Mouse (Mus musculus): ENCODE data around the gene Txndc8.

The Txndc8 gene

DNA sequence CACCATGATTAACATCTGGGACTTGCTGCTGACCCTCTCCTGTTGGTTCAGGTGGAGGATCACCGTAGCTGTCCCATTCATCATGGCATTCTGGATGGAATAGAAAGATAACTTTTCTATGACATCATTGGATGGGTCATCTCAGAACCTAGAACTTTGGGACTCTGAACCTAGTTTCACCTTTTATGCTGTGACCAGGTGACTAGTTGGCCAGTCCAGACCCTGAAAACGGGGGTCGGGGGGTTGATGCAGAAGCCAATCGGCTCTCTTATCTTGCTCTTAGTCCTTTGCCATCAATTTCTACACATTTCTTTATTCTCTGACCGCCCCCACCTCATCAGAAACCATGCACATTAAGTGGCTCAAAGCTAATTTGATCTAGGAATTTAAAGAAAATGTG, at the start of gene Txndc8:
Txndc8 (minus strand) TSS at position 101 of the 400 bp plus-strand sequence.
- DNase-seq, result no peak

DNA sequence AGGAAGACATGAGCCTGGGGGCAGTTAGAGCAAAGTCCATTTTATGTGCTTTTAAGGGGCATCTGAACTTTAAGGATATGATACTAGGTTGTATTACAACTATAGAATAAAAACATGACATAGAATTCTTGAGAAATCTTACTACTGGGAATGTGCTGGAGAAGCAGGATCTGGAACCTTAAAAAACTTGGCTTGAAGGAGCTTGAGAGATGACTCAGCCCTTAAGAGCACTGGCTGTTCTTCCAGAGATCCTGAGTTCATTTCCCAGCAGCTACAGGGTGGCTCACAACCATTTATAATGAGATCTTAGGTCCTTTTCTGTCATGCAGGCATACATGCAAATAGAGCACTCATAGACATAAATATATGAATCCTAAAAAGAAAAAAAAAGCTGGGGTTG, 46.7 kb upstream of the Txndc8 start:
- no peak for DNase-seq

DNA sequence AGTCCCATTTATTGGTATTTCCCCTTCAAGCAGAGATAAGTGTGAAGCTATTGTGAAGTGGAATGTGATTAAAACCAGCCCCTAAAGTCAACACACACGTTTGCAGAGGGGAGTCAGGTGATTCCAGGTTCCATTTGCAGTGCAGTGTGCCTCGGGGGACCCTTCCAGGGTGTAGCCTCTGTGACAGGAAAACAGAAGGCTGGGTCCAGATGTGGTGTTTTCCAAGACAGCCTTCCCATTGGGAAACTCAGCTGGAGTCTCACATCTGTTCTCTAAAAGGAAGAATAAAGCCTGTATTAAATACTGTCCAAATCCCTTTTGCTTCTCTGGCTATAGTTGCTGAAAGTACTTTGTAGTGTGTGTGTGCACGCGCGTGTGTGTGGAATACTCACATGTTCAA, 45.5 kb upstream of the Txndc8 start:
- no peak for DNase-seq

DNA sequence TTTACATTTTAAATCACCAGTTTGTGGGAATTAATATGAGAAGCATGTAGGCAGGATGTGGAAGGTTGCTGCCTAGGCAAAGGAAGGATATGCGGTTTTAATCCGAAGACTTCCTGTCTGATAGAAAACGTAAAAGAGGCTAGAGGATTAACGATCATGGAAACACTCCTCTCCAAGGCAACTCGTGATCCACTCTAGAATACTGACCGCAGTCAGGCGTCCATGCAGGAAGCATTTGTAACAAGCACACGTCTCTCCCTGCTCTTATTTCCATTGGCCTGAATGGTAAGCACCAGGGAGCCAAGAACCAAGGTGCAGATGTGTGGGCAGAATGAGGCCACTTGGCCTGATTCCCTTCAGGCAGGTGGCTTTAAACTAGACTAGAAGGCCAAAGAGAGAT, 41.8 kb upstream of the Txndc8 start:
- DNase-seq, result no peak

DNA sequence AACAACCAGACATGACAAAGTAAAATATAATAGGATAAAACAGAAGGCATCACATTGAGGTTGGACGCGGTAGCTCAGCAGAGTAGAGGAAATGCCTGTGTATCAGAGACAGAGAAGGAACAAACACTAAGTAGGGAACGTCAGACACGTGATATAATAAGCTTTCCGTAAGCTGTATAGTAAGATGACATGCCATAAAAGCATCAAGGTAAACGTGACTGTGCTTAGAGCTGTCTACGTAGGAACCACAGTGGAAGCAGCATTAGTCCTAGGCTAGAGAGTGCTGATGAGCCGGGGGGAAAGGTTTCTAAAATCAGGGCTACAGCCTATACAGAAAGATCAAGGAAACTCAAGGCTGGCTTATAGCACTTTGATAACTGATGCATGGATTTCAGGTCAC, 41.4 kb upstream of the Txndc8 start:
- DNase-seq, result no peak

DNA sequence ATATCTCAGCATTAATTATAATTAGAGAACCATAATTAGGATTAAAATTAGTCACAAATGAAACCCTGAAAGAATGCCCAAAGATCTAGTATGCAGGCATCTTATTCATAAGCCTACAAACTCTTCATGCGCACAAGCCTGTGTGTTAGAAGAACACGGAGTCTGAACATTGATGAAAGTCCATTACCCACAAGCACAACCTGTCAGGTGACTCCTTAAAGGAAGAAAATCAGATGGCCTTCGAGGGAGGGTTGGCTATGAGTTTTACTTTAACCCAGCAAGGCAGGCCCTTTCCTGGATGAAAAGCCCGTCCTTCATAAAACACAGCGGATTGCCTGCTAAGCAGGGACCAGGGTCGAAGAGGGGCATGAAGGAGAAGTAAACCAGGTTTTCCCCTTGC, 35.9 kb upstream of the Txndc8 start:
- no peak for DNase-seq

DNA sequence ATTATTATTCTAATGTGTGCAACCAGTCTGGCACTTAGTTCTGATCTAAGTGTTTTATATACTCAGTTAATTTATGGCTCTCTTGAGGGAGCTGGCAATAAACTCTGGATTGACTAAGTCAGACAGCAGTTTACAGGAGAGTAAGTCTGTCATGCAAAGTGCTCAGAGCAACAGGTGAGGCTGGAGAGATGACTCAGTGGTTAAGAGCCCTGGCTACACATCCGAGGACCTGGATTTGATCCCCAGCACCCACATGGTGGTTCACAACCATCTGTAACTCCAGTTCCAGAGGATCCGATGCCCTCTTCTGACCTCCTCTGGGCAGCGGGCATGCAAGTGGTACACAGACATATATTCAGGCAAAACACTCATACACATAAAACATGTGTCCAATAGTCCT, 35.4 kb upstream of the Txndc8 start:
- no peak for DNase-seq

DNA sequence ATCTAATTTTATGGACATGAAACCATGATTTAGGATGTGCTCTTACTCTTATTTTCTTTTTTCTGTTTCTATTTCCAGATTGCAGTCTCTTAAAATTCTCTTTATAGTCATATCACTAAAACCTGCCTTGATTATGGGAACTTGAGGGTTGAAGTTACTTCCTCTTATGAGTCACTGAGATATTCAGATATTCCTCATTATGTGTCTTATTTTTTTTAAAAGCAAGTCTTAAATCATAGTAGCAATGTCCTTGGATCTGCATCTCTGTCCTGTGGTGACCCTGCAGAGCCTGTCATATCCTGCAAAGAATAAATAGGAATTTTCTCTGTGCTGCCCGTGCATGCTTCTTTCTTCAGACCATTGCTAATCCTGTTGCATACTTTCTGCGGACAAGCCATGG, 31.2 kb upstream of the Txndc8 start:
- no peak for DNase-seq

DNA sequence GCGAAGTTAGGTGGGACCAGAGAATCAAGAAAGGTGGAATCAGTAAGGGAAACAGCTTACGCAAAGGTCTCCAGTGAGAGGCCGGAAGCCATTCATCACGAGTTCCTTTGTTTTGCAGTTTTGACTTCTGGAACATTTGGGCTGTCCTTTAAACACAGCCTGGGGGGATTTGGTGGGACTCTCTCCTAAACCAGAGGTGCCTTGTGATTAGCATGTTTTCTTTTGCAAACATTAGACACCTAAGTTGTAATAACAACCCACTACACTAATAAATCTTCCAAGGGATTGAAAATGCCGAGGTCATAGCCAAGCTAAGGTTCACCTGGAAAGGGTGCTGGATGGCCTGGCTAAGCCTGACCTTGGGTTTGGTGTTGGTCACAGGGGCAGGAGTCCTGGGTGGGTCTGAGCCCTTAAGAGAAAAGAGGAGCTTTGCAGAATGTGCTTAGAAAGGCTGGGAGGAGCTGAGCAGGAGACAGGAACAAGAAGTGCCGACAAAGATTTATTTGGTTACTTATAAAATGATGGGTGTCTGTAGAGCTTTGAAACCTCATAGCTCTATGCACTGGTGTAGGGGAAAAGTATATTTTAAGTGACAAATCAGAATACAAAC, 28.3 kb upstream of the Txndc8 start:
- no peak for DNase-seq

DNA sequence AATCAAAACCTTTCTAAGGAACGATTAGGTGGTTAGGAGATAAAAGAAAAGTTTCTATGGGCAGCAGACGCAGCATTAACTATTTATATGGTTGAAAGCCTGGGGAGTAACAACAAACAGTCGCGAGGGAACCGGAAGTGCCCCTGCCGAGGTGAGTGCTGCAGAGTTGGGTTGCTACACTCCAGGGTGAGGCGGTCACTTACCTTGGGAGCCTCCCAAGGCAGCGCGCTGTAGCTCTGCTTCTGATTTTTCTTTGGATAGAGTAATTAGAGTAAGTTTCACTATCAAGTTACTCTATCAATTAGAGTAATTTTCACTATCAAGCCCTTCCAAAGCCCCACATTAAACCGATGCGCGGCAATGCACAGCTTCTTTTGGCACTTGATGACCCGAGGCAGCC, 25.7 kb upstream of the Txndc8 start:
- peak; percentile 21 for DNase-seq

DNA sequence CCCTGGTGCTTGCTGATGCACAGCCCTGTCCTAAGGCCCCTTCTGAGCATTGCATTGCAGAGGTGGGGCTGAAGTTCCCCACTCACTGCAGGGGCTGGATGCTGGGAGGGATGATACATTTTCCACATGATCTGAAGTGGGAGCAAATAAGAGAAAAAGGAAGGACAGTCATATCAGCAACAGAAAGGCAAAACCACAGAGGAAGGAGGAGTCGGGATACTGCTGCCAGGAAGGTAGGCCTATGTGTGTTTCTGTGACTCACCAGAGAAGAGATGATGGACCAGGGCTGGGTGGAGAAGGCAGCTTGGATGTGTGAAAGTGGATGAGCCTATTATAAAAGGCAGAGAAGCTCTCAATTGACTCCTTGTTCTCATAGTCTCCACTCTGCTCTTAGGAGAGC, 23.8 kb upstream of the Txndc8 start:
- no peak for DNase-seq

DNA sequence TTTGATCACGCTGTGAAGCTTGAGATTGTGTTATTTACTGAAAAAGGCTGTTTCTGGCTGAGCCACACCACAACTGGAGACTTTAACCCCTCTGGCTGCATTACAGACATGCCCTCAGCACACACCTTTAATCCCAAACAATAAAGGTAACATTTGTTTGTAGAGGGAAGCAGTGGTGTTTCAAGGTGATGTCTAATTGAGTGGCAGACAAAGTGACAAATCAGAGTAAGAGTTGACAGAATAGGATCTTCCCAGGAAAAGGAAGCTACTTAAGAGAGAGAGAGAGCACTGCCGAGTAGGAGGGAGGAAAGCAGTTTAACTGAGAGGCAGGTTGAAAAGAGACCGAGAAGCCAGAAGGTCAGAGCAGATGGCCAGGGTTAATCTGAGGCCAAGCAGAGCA, 5.4 kb downstream of the Txndc8 start:
- DNase-seq, result no peak

DNA sequence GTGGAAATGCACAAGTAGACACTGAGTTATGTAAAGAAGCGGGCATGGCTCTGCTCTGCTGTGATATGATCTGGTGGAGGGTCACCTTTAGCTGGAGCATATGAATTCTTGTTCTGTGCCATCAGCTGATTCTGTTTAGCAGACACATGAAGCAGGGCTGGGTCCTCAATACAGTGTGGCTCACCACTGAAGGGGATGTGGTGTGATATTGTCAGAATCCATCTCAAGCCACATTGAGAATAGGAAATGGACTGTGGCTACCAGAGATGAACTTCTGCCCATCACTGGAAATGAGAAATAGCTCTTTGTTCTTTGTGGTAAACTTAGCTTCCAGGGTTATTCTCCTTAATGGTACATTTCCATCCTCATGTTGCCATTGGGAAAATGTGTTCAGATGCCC, 17.5 kb downstream of the Txndc8 start:
- DNase-seq, result no peak

DNA sequence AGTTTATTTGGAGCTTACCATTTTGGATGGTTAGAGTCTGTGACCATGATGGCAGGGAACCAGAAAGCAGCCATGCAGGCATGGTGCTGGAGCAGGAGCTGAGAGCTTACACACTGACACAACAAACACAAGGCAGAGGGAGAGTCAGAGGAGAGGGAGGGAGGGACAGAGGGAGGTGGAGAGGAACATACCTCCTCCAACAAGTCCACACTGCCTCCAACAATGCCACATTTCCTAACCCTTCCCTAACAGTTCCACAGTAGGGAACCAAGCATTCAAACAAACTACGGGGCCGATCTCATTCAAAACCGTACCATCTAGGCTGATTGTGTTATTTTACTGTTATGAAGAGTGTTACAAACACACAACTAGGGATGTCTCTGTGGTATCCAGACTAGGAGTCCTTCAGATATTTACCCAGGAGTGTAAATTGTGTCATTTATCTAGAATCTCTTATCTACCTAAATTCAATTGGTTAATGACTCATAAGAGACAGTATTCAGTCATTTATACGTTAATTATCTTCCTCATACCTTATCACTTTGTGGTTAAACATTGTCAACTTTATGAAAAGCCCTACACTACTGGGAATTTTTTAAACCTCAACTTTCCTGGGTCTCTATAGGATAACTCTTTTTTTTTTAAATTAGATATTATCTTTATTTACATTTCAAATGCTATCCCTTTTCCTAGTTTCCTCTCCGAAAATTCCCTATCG, 34.4 kb downstream of the Txndc8 start:
- DNase-seq, result no peak

DNA sequence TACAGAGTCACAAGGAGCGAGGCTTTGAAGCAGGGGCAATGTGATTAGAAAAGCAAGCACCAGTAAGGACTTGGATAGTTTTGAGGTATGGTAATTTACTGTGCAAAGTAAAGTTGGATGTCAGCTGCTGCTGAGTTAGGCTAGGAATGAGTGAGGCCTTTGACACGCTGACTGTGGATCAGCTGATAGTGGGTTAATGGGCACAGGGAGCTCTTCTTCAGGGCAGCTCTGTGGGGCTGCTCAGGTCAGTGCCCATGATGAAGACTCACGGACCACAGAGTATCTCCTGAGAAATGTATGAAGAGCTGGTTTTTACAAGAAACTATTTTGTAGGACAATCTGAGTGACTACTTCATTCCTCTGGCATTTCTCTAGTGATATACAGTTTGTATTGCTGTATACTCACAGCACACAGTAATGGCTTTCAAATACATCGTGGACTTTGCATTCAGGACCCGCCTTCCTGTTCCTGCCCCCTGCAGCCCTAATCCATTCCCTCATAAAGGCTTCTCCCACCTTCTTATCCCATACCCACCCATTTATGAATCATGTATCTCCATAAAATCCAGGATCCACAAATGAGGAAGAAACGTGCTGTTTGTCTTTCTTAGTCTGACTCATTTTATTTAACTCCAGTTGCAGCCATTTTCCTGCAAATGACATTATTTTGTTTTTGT, 35.2 kb downstream of the Txndc8 start:
- no peak for DNase-seq

DNA sequence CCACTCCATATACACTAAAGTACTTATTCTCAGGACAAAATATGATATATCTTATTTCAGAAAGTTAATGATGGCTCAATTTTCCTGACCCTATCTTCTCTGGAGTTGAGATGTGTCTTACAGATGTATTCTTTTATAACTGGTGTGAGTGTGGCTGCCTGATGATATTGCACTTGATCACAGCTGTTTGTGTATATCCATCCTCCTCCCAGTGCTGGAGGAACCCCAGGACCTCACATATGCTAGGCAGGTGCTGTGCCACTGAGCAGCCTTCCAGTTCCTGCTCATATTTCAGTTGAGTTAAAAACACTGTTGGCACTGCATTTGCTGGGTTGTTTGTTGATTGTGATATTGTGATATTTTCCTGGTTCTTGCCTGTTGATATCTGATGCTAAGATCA, 38.6 kb downstream of the Txndc8 start:
- no peak for DNase-seq

DNA sequence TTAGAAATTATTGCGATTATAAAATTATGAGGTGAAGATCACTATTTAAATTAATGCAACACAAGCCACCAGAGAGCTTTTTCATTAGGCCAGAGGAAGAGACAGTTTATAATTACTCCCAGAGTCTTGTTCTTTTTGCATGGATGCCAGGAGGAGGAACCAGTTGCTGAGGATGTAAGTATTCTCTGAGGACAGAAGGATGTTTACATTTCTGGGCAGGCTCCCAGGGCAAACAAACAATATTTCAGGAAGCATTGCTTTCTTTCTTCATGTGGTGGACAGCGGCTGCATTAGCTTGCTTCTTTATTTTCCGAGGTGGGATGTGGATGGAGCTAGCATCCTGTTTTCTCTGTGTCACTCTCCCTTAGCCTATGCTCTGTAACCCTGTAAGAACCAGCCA, 41.7 kb downstream of the Txndc8 start:
- no peak for DNase-seq

DNA sequence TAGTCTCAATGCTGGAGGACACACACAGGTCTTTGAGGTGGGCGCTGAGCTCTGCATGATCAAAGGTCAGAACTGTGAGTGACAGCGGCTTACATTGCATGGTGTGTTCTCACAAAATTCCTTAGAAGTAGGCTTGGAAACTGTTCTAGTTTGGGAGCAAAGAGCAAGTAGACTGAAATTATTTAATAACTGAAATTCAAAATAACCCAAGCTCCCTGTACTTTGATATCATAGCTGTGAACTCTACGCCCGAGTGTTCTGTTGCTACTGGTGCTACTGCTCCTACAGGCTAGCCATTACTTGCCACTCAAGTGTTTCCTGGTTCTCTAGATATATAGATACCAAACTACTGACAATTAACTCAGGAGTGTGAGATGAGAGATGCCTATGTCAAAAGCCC, 43.4 kb downstream of the Txndc8 start:
- no peak for DNase-seq

DNA sequence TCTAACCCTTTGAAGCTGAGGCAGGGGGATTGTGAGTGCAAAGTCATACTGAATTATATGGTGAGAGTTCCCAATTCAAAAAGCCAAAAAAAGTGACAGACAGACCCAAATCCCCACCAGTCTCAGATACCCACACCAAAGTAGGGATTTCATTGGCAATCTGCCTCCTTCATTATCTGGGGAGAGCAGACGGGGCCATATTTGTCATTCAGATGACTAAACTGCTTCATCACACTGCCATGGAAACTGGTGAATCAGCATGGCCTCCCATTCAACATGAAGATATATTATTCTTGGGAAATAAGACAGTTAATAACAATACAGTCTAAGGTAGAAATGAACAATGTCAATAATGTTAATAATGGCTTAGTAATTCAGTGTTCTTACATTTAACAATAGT, 44.8 kb downstream of the Txndc8 start:
- DNase-seq, result no peak

DNA sequence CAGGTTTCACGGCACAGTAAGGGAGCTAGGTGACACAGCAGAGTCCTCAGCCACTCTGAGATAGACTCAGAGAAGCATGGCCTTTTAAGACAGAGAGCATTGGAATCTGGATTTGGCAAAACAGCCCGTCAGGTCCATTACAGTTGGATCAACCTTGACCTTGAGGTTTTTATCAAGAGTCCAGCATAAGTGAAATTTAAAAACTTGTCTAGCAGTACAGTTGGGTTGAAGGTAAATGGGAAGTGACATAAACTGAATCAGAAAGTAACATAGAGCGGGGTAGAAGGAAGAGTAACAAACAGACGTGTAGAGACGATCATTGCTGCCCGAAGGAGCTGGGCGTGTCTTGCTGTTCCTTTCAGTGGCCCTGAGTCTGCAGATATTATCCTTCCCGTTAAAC, 49.9 kb downstream of the Txndc8 start:
- DNase-seq, result no peak

DNA sequence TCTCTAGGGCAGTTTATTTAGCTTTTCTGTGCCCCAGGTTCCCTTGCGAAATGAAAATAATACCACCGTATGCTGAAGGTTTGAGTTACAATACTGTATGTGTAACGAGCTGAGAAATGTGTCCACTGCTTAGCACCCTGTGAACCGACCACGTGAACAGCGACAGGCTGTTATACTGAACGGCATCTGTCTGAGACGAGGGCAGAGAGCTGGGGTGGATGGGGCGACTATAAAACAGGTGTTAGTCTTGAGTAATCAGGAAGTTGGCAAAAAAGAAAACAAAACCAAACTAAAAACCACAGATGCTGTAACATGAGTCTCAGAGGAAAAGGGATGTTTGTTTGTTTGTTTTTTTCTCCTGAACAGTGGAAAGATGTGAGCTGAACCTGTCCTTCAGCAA, 50.8 kb downstream of the Txndc8 start:
- peak; percentile 18 for DNase-seq

DNA sequence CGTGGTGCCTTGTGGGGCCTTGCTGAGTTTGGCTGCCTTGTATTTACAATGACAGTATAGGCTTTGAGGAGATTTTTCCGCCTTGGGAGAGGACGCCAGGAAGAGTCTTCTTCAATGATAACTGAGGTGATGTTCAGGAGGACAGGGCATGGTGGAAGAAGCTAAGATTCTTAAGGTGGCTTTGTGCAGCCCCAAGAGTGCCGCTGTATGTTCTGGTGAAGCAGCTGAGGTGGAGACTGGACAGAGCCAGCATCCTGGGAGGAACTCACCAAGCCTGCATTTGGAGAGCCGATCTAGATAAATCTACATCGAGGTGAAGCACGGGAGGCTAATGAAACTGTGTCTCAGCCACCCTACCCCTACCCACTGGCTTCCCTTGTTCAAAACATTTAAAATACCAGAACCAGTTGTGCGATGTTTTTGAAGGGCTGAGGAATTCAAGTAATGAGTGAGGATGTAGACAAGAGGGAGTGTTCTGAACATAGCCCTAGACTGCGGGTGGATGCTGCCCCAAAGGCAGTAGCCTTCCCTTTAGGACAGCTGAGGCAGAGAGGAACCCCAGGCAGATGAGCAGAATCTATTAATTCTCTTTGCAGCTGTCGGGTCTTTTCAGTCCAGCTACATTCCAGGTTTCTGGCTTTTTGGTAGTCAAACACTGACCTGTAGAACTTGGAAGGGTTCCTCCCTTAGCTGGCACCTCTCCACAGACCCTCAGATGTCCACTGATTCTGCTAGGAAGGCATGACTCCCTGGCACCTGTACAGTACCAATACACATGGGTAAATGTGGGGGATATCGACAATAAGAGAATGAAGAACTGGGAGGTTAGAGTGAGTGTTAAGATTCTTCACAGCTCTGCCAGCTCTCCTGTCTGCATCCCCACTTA, 51.5 kb downstream of the Txndc8 start:
- no peak for DNase-seq

Measured in kidney, postnatal 10 days (tissue).